Mouse (Mus musculus): ENCODE measurements around the gene Thsd1. TPM values are rescaled to one million over a fixed set of nuclear protein-coding genes. Genes with fewer than 3 reads are reported as not detected.

Gene Thsd1
- polyA plus RNA-seq (2014; fragmentation: Nextera tagmentation; extraction: Ambion mirVana), result 4.4 and 9.2 TPM in 2 replicates

DNA sequence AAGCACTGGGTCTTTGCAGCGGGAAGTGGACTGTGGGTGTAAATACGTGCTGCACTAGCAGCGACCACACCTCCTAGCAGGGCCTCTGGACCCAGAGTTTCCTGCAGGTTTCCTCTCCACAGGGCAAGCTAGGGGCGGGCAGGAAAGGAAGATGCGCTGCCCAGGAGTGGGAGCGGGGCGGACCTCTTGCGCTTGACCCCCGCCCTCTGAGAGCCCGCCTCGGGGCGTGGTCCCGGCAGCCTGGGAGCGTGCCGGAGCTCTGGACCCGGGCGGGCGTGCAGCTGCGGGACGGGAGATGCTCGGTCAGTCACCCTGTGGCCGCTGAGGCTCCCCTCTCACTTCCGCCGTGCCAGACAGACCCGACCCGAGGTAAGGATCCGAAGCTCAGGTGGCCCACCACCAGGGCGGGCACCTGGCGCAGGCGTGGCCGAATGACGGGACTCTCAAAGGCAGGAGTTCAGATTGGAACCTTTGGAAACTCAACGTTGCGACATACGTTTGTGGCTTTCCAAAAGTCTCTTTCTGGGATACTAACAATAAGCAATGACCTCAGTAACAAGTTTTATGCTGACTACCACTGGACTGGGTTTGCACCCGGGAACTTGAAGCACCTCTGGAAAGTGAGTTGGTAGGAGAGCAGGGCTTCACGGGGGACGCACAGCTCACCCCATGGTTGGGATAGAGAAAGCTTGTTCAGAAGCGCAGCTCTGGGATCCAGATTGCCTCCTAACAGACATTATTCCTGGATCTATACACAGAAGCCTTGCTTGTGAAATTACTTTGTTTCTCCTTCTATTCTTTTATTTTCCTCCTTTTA is at the start of gene Thsd1:
Gene Thsd1, plus strand, starts transcription at position 253 of the 817 bp plus-strand sequence.
- peak within 1 kb of the TSS; percentile 88 for H3K4me2 ChIP-seq (ENCODE audit: low read depth, low read length)
- H3K9me3 ChIP-seq (ENCODE audit: control insufficient read depth, low read length), result no peaks in the 10 kb centered on the region
- H3K4me1 ChIP-seq (ENCODE audit: control insufficient read depth, insufficient read depth, low read length), result no peaks in the 10 kb centered on the region
- H3K36me3 ChIP-seq (ENCODE audit: control insufficient read depth, insufficient read depth, low read length), result no peaks in the 10 kb centered on the region
- peaks cover 5% of the 10 kb centered on the region; the same call in 1 of the 2 replicates for H3K27me3 ChIP-seq (ENCODE audit: control insufficient read depth, insufficient read depth, low read length)
- under 1% methylated on average over 39 of the region's 39 CpGs for WGBS
- ATAC-seq (ENCODE audit: low read depth), result peak; percentile 85
- peak within 1 kb of the TSS; percentile 41 for H3K4me3 ChIP-seq (ENCODE audit: low read depth, low read length)
- H3K27ac ChIP-seq (ENCODE audit: low read depth, low read length), result no peak within 1 kb of the TSS
- H3K9ac ChIP-seq (replicated peaks; ENCODE audit: low read depth, low read length), result peak within 1 kb of the TSS; percentile 58

- H3K9ac ChIP-seq (replicated peaks; ENCODE audit: low read depth, low read length), result no peak overlapping the region; the same call in 1 of the 2 replicates
- ATAC-seq (ENCODE audit: low read depth), result peak; percentile 39; the same call in 1 of the 2 replicates
- no peaks in the 10 kb centered on the region for H3K9me3 ChIP-seq (ENCODE audit: control insufficient read depth, low read length)
- no peaks in the 10 kb centered on the region for H3K36me3 ChIP-seq (ENCODE audit: control insufficient read depth, insufficient read depth, low read length)
- peaks cover 5% of the 10 kb centered on the region; the same call in 1 of the 2 replicates for H3K4me1 ChIP-seq (ENCODE audit: control insufficient read depth, insufficient read depth, low read length)
- no peak overlapping the region for H3K27ac ChIP-seq (ENCODE audit: low read depth, low read length)
- WGBS, result under 1% methylated on average over 3 of the region's 3 CpGs
- peak overlapping the region; percentile 79 for H3K4me2 ChIP-seq (ENCODE audit: low read depth, low read length)
- H3K4me3 ChIP-seq (ENCODE audit: low read depth, low read length), result peak overlapping the region; percentile 74
- no peaks in the 10 kb centered on the region for H3K27me3 ChIP-seq (ENCODE audit: control insufficient read depth, insufficient read depth, low read length)
Observed at GRCm38 (mm10) chr8:22184884-22185283, 42.2 kb upstream of the Thsd1 start.

DNA sequence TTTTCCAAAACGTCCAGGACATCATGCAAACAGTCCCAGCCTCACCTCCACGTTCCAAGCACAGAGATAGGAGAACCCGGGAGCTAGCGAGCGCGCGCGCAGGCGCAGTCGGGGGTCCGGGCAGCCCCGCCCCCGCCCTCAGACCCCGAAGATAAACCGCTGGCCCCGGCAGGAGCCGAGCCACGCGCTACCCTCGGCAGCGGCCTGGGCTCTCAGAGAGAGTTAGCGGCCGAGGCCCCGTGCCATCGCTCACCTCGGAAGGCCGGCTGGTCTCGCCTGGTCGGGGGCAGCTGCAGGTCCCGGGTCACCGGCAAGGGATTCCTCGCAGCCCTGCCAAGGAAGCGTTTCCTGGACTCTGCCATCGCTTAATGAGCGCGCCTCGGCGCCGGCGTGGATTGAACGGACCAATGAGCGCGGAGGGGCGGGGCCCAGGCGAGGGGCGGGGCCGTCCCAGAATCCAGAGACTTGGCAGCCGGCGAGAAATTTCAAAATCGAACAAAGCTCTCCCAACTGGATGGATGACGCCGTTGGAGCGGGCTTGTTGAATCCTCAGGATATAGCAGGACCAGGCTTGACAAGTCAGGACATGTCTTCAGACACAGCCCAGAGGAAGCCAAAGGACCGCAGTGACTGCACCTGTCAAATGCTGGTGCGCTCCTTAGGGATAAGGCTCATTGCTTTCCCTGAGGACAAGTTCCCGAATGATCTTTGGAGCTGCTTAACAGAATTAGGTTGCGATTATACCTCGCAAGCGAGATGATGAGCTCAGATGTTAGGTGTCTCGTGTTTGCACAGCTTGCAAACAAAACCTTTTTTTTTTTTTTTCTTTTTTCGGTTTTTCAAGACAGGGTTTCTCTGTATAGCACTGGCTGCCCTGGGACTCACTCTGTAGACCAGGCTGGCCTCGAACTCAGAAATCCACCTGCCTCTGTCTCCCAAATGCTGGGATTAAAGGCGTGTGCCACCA is 41.4 kb upstream of the Thsd1 start, which contains the start of gene Ckap2:
Gene Ckap2, minus strand, starts transcription at position 389 of the 967 bp plus-strand sequence.
- Histone ChIP-seq H3K4me3 (ENCODE audit: low read depth, low read length) (peak within 1 kb of the TSS; percentile 74), H3K9ac (replicated peaks; ENCODE audit: low read depth, low read length) (peak within 1 kb of the TSS; percentile 57), H3K9me3 (ENCODE audit: control insufficient read depth, low read length) (no peaks in the 10 kb centered on the region), H3K36me3 (ENCODE audit: control insufficient read depth, insufficient read depth, low read length) (no peaks in the 10 kb centered on the region), H3K4me1 (ENCODE audit: control insufficient read depth, insufficient read depth, low read length) (peaks cover 5% of the 10 kb centered on the region; the same call in 1 of the 2 replicates), H3K27ac (ENCODE audit: low read depth, low read length) (peak within 1 kb of the TSS; percentile 73; the same call in 1 of the 2 replicates), H3K27me3 (ENCODE audit: control insufficient read depth, insufficient read depth, low read length) (no peaks in the 10 kb centered on the region), H3K4me2 (ENCODE audit: low read depth, low read length) (peak within 1 kb of the TSS; percentile 79)
- WGBS, result 3% methylated on average over 63 of the region's 63 CpGs
- peak; percentile 99 for ATAC-seq (ENCODE audit: low read depth)

DNA sequence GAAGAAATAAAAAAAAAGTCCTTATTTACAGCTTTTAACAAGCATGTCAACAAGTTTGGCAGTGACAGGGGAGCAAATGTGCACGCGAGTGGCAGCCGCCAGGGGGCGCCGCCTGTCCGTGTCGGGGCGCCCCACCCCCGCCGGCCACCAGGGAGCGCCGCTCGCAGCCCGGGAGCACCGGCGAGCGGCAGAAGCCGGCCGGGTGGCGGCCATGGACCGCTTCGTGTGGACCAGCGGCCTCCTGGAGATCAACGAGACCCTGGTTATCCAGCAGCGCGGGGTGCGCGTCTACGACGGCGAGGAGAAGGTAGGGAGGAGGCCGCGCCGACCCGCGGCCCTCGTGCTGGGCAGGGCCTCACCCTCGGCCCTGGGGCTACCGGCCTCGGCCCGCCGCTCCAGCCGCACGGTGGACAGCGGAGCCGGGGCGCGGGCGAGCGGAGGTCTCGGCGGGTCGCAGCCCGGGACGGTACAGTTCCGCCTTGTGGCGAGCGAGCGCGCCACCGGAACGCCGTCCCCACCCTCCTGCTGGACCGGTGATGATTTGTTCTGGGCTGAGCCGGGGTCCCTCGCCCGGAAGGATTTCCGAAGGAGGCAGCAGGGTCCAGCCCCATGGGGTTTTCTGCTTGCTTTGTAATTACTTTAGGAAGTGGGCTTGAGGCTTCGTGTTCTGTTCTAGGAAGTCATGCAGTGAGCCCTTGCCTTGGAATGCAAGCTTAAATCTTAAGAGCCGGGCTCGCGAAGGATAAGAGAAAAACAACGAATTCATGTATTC is 34.3 kb upstream of the Thsd1 start, which contains the start of gene Vps36:
Gene Vps36, plus strand, starts transcription at position 150 of the 772 bp plus-strand sequence.
- ATAC-seq (ENCODE audit: low read depth), result peak; percentile 96
- Histone ChIP-seq H3K27me3 (ENCODE audit: control insufficient read depth, insufficient read depth, low read length) (no peaks in the 10 kb centered on the region), H3K9ac (replicated peaks; ENCODE audit: low read depth, low read length) (peak within 1 kb of the TSS; percentile 79), H3K4me1 (ENCODE audit: control insufficient read depth, insufficient read depth, low read length) (peaks cover 12% of the 10 kb centered on the region), H3K27ac (ENCODE audit: low read depth, low read length) (peak within 1 kb of the TSS; percentile 96), H3K9me3 (ENCODE audit: control insufficient read depth, low read length) (no peaks in the 10 kb centered on the region), H3K4me2 (ENCODE audit: low read depth, low read length) (peak within 1 kb of the TSS; percentile 74), H3K36me3 (ENCODE audit: control insufficient read depth, insufficient read depth, low read length) (no peaks in the 10 kb centered on the region), H3K4me3 (ENCODE audit: low read depth, low read length) (peak within 1 kb of the TSS; percentile 78)
- WGBS, result under 1% methylated on average over 73 of the region's 73 CpGs

- no peaks in the 10 kb centered on the region for H3K27me3 ChIP-seq (ENCODE audit: control insufficient read depth, insufficient read depth, low read length)
- H3K9me3 ChIP-seq (ENCODE audit: control insufficient read depth, low read length), result no peaks in the 10 kb centered on the region
- ATAC-seq (ENCODE audit: low read depth), result no peak; the same call in 1 of the 2 replicates
- peak overlapping the region; percentile 96 for H3K27ac ChIP-seq (ENCODE audit: low read depth, low read length)
- H3K4me2 ChIP-seq (ENCODE audit: low read depth, low read length), result peak overlapping the region; percentile 74
- peak overlapping the region; percentile 78 for H3K4me3 ChIP-seq (ENCODE audit: low read depth, low read length)
- H3K9ac ChIP-seq (replicated peaks; ENCODE audit: low read depth, low read length), result peak overlapping the region; percentile 79
- H3K4me1 ChIP-seq (ENCODE audit: control insufficient read depth, insufficient read depth, low read length), result peaks cover 12% of the 10 kb centered on the region
- 14% methylated on average over 12 of the region's 12 CpGs for WGBS
- H3K36me3 ChIP-seq (ENCODE audit: control insufficient read depth, insufficient read depth, low read length), result no peaks in the 10 kb centered on the region
Observed at GRCm38 (mm10) chr8:22193432-22194010, 33.6 kb upstream of the Thsd1 start.

GRCm38 (mm10) chr8:22197914-22198313 is 29.2 kb upstream of the Thsd1 start:
- Histone ChIP-seq H3K36me3 (ENCODE audit: control insufficient read depth, insufficient read depth, low read length) (peaks cover 4% of the 10 kb centered on the region; the same call in 1 of the 2 replicates), H3K9me3 (ENCODE audit: control insufficient read depth, low read length) (no peaks in the 10 kb centered on the region), H3K4me3 (ENCODE audit: low read depth, low read length) (no peak overlapping the region), H3K4me2 (ENCODE audit: low read depth, low read length) (no peak overlapping the region), H3K27me3 (ENCODE audit: control insufficient read depth, insufficient read depth, low read length) (no peaks in the 10 kb centered on the region), H3K27ac (ENCODE audit: low read depth, low read length) (no peak overlapping the region), H3K9ac (replicated peaks; ENCODE audit: low read depth, low read length) (no peak overlapping the region), H3K4me1 (ENCODE audit: control insufficient read depth, insufficient read depth, low read length) (peaks cover 12% of the 10 kb centered on the region)
- 91% methylated on average over 6 of the region's 6 CpGs for WGBS
- no peak for ATAC-seq (ENCODE audit: low read depth)

- no peak for ATAC-seq (ENCODE audit: low read depth)
- Histone ChIP-seq H3K4me1 (ENCODE audit: control insufficient read depth, insufficient read depth, low read length) (peaks cover 4% of the 10 kb centered on the region), H3K27ac (ENCODE audit: low read depth, low read length) (no peak overlapping the region), H3K27me3 (ENCODE audit: control insufficient read depth, insufficient read depth, low read length) (no peaks in the 10 kb centered on the region), H3K9me3 (ENCODE audit: control insufficient read depth, low read length) (no peaks in the 10 kb centered on the region), H3K4me2 (ENCODE audit: low read depth, low read length) (no peak overlapping the region), H3K36me3 (ENCODE audit: control insufficient read depth, insufficient read depth, low read length) (peaks cover 5% of the 10 kb centered on the region), H3K9ac (replicated peaks; ENCODE audit: low read depth, low read length) (no peak overlapping the region), H3K4me3 (ENCODE audit: low read depth, low read length) (no peak overlapping the region)
- over 99% methylated on average over 8 of the region's 8 CpGs for WGBS
Observed at GRCm38 (mm10) chr8:22199481-22199880, 27.6 kb upstream of the Thsd1 start.

DNA sequence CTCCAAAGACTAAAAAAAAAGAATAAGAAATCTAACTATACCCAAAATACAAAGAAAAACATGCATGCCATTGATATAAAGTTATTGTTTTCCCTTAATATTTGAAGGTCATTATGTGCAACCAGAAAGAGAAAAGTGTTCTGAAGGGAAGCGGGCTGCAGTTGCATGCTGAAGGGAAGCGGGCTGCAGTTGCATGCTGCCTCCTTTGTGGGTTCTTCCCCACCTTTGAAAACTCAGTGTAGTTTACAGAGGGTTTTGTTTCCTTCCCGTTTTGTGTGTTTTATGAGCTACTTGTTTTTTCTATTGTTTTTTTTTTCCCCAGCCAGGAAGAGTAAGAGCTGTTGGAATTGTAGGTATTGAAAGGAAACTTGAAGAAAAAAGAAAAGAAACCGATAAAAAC is 19.6 kb upstream of the Thsd1 start:
- Histone ChIP-seq H3K27me3 (ENCODE audit: control insufficient read depth, insufficient read depth, low read length) (no peaks in the 10 kb centered on the region), H3K4me2 (ENCODE audit: low read depth, low read length) (no peak overlapping the region), H3K27ac (ENCODE audit: low read depth, low read length) (no peak overlapping the region), H3K4me1 (ENCODE audit: control insufficient read depth, insufficient read depth, low read length) (no peaks in the 10 kb centered on the region), H3K9ac (replicated peaks; ENCODE audit: low read depth, low read length) (no peak overlapping the region), H3K9me3 (ENCODE audit: control insufficient read depth, low read length) (no peaks in the 10 kb centered on the region), H3K4me3 (ENCODE audit: low read depth, low read length) (no peak overlapping the region), H3K36me3 (ENCODE audit: control insufficient read depth, insufficient read depth, low read length) (peaks cover 26% of the 10 kb centered on the region)
- 74% methylated on average over 4 of the region's 4 CpGs for WGBS
- ATAC-seq (ENCODE audit: low read depth), result no peak

All from neural tube, embryonic 14.5 days (tissue).